Mouse (Mus musculus) stomach, embryonic 15.5 days (tissue): ENCODE results near the gene Qser1. TPM values are rescaled to one million over a fixed set of nuclear protein-coding genes. Genes with fewer than 3 reads are reported as not detected.
"Not testable (repeated sequence)": the region's sequence is repeated elsewhere in the genome, so short reads cannot be mapped to it uniquely, and the experiment has no call there.

Source experiments
- ATAC-seq: fragments of 200-750 bp; cut with Nextera tagmentation; 2 replicates; pipeline ENCODE4 v1.8.0; 2017; ENCODE audit warnings: low read depth, moderate number of reproducible peaks, moderate TSS enrichment; ENCODE audit not compliant: insufficient read depth, low FRiP score
- H3K27ac ChIP-seq: fragments of 300-500 bp; sonication (generic); 2 replicates; pipeline ENCODE4 v1.5.1; 2015; ENCODE audit warnings: mild to moderate bottlenecking, inconsistent platforms
- H3K27me3 ChIP-seq: fragments of 300-500 bp; sonication (generic); replicated peaks from 2 replicates; pipeline ENCODE4 v1.6.1; 2015; ENCODE audit warnings: inconsistent platforms
- H3K36me3 ChIP-seq: fragments of 300-500 bp; sonication (generic); 2 replicates; pipeline ENCODE4 v1.6.1; 2015; ENCODE audit warnings: inconsistent platforms
- H3K4me1 ChIP-seq: fragments of 300-500 bp; sonication (generic); 2 replicates; pipeline ENCODE4 v1.6.1; 2015; ENCODE audit warnings: inconsistent platforms
- H3K4me2 ChIP-seq: fragments of 300-500 bp; sonication (generic); 2 replicates; pipeline ENCODE4 v1.6.1; 2015; ENCODE audit warnings: mild to moderate bottlenecking, inconsistent platforms
- H3K4me3 ChIP-seq: fragments of 300-500 bp; sonication (generic); replicated peaks from 2 replicates; pipeline ENCODE4 v1.5.1; 2015; ENCODE audit warnings: inconsistent platforms
- H3K9ac ChIP-seq: fragments of 300-500 bp; sonication (generic); 2 replicates; pipeline ENCODE4 v1.6.1; 2015; ENCODE audit warnings: inconsistent platforms
- H3K9me3 ChIP-seq: fragments of 300-500 bp; sonication (generic); 2 replicates; pipeline ENCODE4 v1.6.1; 2016; ENCODE audit warnings: inconsistent platforms
- WGBS: fragments of 180-500 bp; shearing (Covaris S2); methylation state at CpG from one replicate; pipeline ENCODE4 v1.1.7; 2015; 5-methylcytosine and 5-hydroxymethylcytosine counted together
- polyA plus RNA-seq: library from polyadenylated mRNA; unstranded; fragments of >200 nt; fragmentation: Nextera tagmentation; extraction: Ambion mirVana; gene quantifications from 2 replicates; pipeline ENCODE4 v1.2.1, GENCODE M21; 2015

Gene Qser1
- polyA plus RNA-seq, 1 experiment from 2014 or later, result 7.9 TPM

- no peaks in the 10 kb centered on the region for H3K4me1 ChIP-seq
- peak overlapping the region; percentile 94 for H3K4me2 ChIP-seq
- no peak for ATAC-seq
- 28% methylated on average over 16 of the region's 16 CpGs for WGBS
- H3K27ac ChIP-seq, result peak overlapping the region; percentile 38; the same call in 1 of the 2 replicates
- peak overlapping the region; percentile 54 for H3K4me3 ChIP-seq
- no peaks in the 10 kb centered on the region for H3K9me3 ChIP-seq
- no peaks in the 10 kb centered on the region for H3K27me3 ChIP-seq
- H3K36me3 ChIP-seq, result no peaks in the 10 kb centered on the region
- no peak overlapping the region for H3K9ac ChIP-seq
These were observed 31.9 kb upstream of the Qser1 start for GRCm38 (mm10) chr2:104848235-104849161.

GRCm38 (mm10) chr2:104847645-104848044 is 31.1 kb upstream of the Qser1 start:
- no peaks in the 10 kb centered on the region for H3K4me1 ChIP-seq
- H3K9ac ChIP-seq, result no peak overlapping the region
- H3K9me3 ChIP-seq, result no peaks in the 10 kb centered on the region
- H3K27me3 ChIP-seq, result no peaks in the 10 kb centered on the region
- no peak overlapping the region for H3K27ac ChIP-seq
- 42% methylated on average over 2 of the region's 2 CpGs for WGBS
- ATAC-seq, result no peak
- no peak overlapping the region for H3K4me3 ChIP-seq
- no peaks in the 10 kb centered on the region for H3K36me3 ChIP-seq
- H3K4me2 ChIP-seq, result no peak overlapping the region

- no peak overlapping the region for H3K9ac ChIP-seq
- 46% methylated on average over 4 of the region's 4 CpGs for WGBS
- no peaks in the 10 kb centered on the region for H3K36me3 ChIP-seq
- no peaks in the 10 kb centered on the region for H3K9me3 ChIP-seq
- H3K27ac ChIP-seq, result no peak overlapping the region
- H3K4me2 ChIP-seq, result no peak overlapping the region
- ATAC-seq, result no peak
- no peak overlapping the region for H3K4me3 ChIP-seq
- H3K27me3 ChIP-seq, result no peaks in the 10 kb centered on the region
- H3K4me1 ChIP-seq, result no peaks in the 10 kb centered on the region
These were observed 30.3 kb upstream of the Qser1 start for GRCm38 (mm10) chr2:104846638-104847414.

- H3K27ac ChIP-seq, result no peak overlapping the region
- H3K9me3 ChIP-seq, result no peaks in the 10 kb centered on the region
- ATAC-seq, result no peak
- no peaks in the 10 kb centered on the region for H3K36me3 ChIP-seq
- H3K4me3 ChIP-seq, result no peak overlapping the region
- H3K27me3 ChIP-seq, result no peaks in the 10 kb centered on the region
- no peak overlapping the region for H3K9ac ChIP-seq
- no peak overlapping the region for H3K4me2 ChIP-seq
- no peaks in the 10 kb centered on the region for H3K4me1 ChIP-seq
These were observed 26.0 kb upstream of the Qser1 start for GRCm38 (mm10) chr2:104842559-104842958.

- ATAC-seq, result no peak
- H3K4me1 ChIP-seq, result no peaks in the 10 kb centered on the region
- WGBS, result 77% methylated on average over 7 of the region's 7 CpGs
- no peaks in the 10 kb centered on the region for H3K27me3 ChIP-seq
- H3K36me3 ChIP-seq, result no peaks in the 10 kb centered on the region
- H3K4me3 ChIP-seq, result no peak overlapping the region
- H3K4me2 ChIP-seq, result no peak overlapping the region
- no peaks in the 10 kb centered on the region for H3K9me3 ChIP-seq
- H3K9ac ChIP-seq, result no peak overlapping the region
- H3K27ac ChIP-seq, result no peak overlapping the region
These were observed 25.2 kb upstream of the Qser1 start for GRCm38 (mm10) chr2:104841736-104842135.

GRCm38 (mm10) chr2:104840974-104841373 is 24.4 kb upstream of the Qser1 start:
- H3K9ac ChIP-seq, result no peak overlapping the region
- no peak for ATAC-seq

GRCm38 (mm10) chr2:104832486-104832885 is 15.9 kb upstream of the Qser1 start:
- Histone ChIP-seq H3K27ac (no peak overlapping the region), H3K4me2 (no peak overlapping the region), H3K36me3 (no peaks in the 10 kb centered on the region), H3K27me3 (no peaks in the 10 kb centered on the region), H3K4me3 (no peak overlapping the region), H3K4me1 (no peaks in the 10 kb centered on the region), H3K9ac (no peak overlapping the region), H3K9me3 (no peaks in the 10 kb centered on the region)
- ATAC-seq, result no peak
- 73% methylated on average over 2 of the region's 2 CpGs for WGBS

More at GRCm38 (mm10) chr2:104840974-104841373, 24.4 kb upstream of the Qser1 start:
- H3K9me3 ChIP-seq, result no peaks in the 10 kb centered on the region
- H3K27ac ChIP-seq, result no peak overlapping the region
- no peaks in the 10 kb centered on the region for H3K36me3 ChIP-seq
- H3K4me1 ChIP-seq, result no peaks in the 10 kb centered on the region
- no peaks in the 10 kb centered on the region for H3K27me3 ChIP-seq
- H3K4me2 ChIP-seq, result no peak overlapping the region
- no peak overlapping the region for H3K4me3 ChIP-seq

- no peaks in the 10 kb centered on the region for H3K4me1 ChIP-seq
- no peak for ATAC-seq
- H3K27ac ChIP-seq, result no peak overlapping the region
- H3K4me2 ChIP-seq, result no peak overlapping the region
- no peaks in the 10 kb centered on the region for H3K27me3 ChIP-seq
- WGBS, result 93% methylated on average over 4 of the region's 4 CpGs
- H3K4me3 ChIP-seq, result no peak overlapping the region
- H3K9ac ChIP-seq, result no peak overlapping the region
- H3K9me3 ChIP-seq, result no peaks in the 10 kb centered on the region
- no peaks in the 10 kb centered on the region for H3K36me3 ChIP-seq
These were observed 9.6 kb upstream of the Qser1 start for GRCm38 (mm10) chr2:104826191-104826590.

GRCm38 (mm10) chr2:104818763-104819162 is 2.2 kb upstream of the Qser1 start:
- not testable (repeated sequence) for H3K9ac ChIP-seq, H3K36me3 ChIP-seq, H3K4me1 ChIP-seq, H3K27me3 ChIP-seq, H3K4me3 ChIP-seq, ATAC-seq, H3K4me2 ChIP-seq, H3K9me3 ChIP-seq, H3K27ac ChIP-seq
- 84% methylated on average over 3 of the region's 3 CpGs for WGBS

- H3K27ac ChIP-seq, result peak overlapping the region; percentile 98
- H3K4me1 ChIP-seq, result no peaks in the 10 kb centered on the region
- H3K36me3 ChIP-seq, result no peaks in the 10 kb centered on the region
- ATAC-seq, result no peak
- no peaks in the 10 kb centered on the region for H3K9me3 ChIP-seq
- H3K27me3 ChIP-seq, result no peaks in the 10 kb centered on the region
- H3K4me2 ChIP-seq, result peak overlapping the region; percentile 75
- peak overlapping the region; percentile 94 for H3K4me3 ChIP-seq
- WGBS, result 2% methylated on average over 15 of the region's 15 CpGs
- H3K9ac ChIP-seq, result peak overlapping the region; percentile 94; the same call in 1 of the 2 replicates
These were observed 1.2 kb upstream of the Qser1 start for GRCm38 (mm10) chr2:104817555-104818330.

- peak overlapping the region; percentile 98 for H3K27ac ChIP-seq
- WGBS, result under 1% methylated on average over 31 of the region's 51 CpGs
- peak overlapping the region; percentile 94 for H3K9ac ChIP-seq
These were observed 393 bp upstream of the Qser1 start for GRCm38 (mm10) chr2:104816866-104817439.

More at GRCm38 (mm10) chr2:104816866-104817439, 393 bp upstream of the Qser1 start:
- H3K4me2 ChIP-seq, result peak overlapping the region; percentile 75
- peak; percentile 91 for ATAC-seq
- no peaks in the 10 kb centered on the region for H3K36me3 ChIP-seq
- peak overlapping the region; percentile 94 for H3K4me3 ChIP-seq
- H3K4me1 ChIP-seq, result no peaks in the 10 kb centered on the region
- no peaks in the 10 kb centered on the region for H3K27me3 ChIP-seq
- no peaks in the 10 kb centered on the region for H3K9me3 ChIP-seq
